Mouse (Mus musculus): ENCODE data around the gene Map4k3. TPM values are rescaled to one million over a fixed set of nuclear protein-coding genes. Genes with fewer than 3 reads are reported as not detected.

Gene Map4k3
- polyA plus RNA-seq, 1 experiment: 2.8 TPM

DNA sequence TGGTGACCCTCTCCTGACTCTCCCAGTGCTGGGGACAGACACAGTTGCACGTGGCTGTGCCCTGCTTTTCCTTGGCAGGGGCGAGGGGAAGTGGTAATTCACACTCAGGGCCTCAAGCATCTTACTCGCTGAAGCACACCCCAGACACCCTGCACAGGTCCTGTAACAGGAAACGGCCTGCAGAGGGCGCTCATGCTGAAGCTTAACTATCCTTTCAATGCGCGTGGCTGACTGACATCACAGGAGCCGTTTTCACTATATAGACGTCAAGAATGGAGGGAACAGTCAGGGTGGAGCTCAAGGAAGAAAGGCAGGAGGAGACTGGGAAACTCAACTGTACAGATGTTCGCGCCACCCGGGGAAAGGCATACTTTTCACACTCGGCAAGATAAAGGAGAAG is 126.9 kb downstream of the Map4k3 start:
- WGBS: 78% methylated on average over 13 of the region's 13 CpGs
- TF ChIP-seq CTCF (IDR thresholded peaks at IDR 0.05; ENCODE audit: control insufficient read depth, insufficient read depth, low read length) (peak; percentile 47; the same call in 1 of the 2 replicates), POLR2A (IDR thresholded peaks at IDR 0.05; ENCODE audit: borderline replicate concordance, control insufficient read depth, low read depth, low read length) (no peak)
- Histone ChIP-seq H3K27ac (ENCODE audit: control insufficient read depth, insufficient read depth, low read depth, low read length, poor library complexity) (no peak overlapping the region), H3K4me1 (ENCODE audit: control insufficient read depth, insufficient read depth, low read length) (no peaks in the 10 kb centered on the region; the same call in 1 of the 2 replicates), H3K4me3 (replicated peaks; ENCODE audit: control insufficient read depth, low read depth, low read length) (no peak overlapping the region)

DNA sequence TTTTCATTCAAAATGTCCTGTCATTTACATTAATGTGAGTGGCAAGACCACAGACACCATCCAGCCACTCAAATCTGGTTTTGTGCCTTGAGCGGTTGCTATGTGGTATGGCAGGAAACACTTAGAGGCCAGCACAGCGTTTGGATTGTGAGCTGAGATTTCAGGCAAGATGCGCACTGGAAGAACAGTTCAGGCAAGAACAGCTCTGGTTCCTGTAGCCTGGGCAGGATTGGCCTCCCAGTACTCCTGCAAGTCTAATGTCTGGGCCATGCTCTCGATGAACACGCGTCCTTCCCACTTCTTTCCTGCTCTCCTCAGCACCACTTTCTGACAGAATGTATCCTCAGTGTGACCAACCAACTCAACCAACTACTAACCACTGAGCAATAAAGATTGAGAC is 145.2 kb downstream of the Map4k3 start:
- no peaks in the 10 kb centered on the region for H3K4me1 ChIP-seq (ENCODE audit: control insufficient read depth, insufficient read depth, low read length)
- no peak overlapping the region for H3K27ac ChIP-seq (ENCODE audit: control insufficient read depth, insufficient read depth, low read depth, low read length, poor library complexity)
- no peak overlapping the region for H3K4me3 ChIP-seq (replicated peaks; ENCODE audit: control insufficient read depth, low read depth, low read length)
- WGBS: 86% methylated on average over 6 of the region's 6 CpGs
- TF ChIP-seq CTCF (IDR thresholded peaks at IDR 0.05; ENCODE audit: control insufficient read depth, insufficient read depth, low read length): no peak
- no peak for TF ChIP-seq POLR2A (IDR thresholded peaks at IDR 0.05; ENCODE audit: borderline replicate concordance, control insufficient read depth, low read depth, low read length)

DNA sequence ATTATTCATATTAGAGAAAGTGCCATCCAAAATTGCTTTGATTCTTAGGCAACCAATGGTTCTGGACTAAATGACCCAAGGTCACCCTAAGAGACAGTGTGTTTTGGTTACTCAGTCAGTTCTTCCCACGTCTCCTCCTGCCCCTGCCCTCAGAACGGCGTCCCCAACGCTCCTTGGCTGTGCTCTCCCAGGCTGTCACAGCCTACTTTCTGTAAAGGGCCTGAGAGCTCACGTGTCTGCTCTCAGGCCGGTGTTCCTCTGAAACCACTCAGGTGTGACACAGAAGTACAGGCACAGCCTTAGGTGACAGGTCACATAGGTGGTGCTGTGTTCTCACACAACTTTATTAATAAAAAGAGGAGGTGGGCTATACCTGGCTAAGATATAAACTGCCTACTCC is 148.4 kb downstream of the Map4k3 start:
- no peak overlapping the region for H3K4me3 ChIP-seq (replicated peaks; ENCODE audit: control insufficient read depth, low read depth, low read length)
- TF ChIP-seq CTCF (IDR thresholded peaks at IDR 0.05; ENCODE audit: control insufficient read depth, insufficient read depth, low read length): no peak
- 87% methylated on average over 6 of the region's 6 CpGs for WGBS
- H3K27ac ChIP-seq (ENCODE audit: control insufficient read depth, insufficient read depth, low read depth, low read length, poor library complexity): no peak overlapping the region
- no peaks in the 10 kb centered on the region for H3K4me1 ChIP-seq (ENCODE audit: control insufficient read depth, insufficient read depth, low read length)

DNA sequence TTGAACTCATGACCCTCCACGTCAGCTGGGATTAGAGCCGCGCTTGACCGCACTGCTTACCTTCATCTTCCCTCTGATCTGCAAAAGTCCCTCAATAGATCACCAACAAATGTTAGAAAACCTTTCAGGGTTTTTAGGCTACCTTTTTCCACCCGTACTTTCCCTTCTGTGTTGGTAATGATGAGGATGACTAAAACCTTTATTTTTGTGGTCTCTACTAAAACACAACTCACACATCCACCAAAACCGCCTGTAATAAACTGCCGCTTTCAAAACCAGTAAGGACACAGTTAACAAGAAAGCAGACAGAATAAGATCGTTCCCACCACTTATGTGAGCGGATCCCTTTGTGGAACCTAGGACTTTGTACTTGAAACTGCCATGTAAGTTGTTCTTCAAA is 149.2 kb downstream of the Map4k3 start:
- TF ChIP-seq POLR2A (IDR thresholded peaks at IDR 0.05; ENCODE audit: borderline replicate concordance, control insufficient read depth, low read depth, low read length) (no peak), CTCF (IDR thresholded peaks at IDR 0.05; ENCODE audit: control insufficient read depth, insufficient read depth, low read length) (no peak)
- H3K4me1 ChIP-seq (ENCODE audit: control insufficient read depth, insufficient read depth, low read length): no peaks in the 10 kb centered on the region
- no peak overlapping the region for H3K4me3 ChIP-seq (replicated peaks; ENCODE audit: control insufficient read depth, low read depth, low read length)
- H3K27ac ChIP-seq (ENCODE audit: control insufficient read depth, insufficient read depth, low read depth, low read length, poor library complexity): no peak overlapping the region
- WGBS: 91% methylated on average over 9 of the region's 9 CpGs

DNA sequence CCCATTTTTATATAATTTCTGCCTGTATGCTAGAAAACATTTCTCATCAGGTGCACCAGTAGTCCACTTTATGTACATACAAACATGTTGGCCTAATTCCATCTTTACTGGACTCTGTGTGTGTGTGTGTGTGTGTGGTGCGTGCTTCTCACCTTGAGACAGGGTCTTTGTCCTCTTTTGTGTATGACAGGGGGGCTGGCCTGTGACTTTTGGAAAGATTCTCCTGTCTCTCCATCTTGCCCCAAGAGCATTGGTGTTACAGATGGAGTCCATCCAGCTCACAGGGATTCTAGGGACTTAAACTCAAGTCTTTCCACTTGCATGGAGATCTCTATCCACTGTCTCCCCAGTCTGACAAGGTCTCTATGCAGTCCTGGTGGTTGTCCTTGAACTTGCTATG is 150.2 kb downstream of the Map4k3 start:
- WGBS: 90% methylated on average over 1 of the region's 1 CpGs
- Histone ChIP-seq H3K4me3 (replicated peaks; ENCODE audit: control insufficient read depth, low read depth, low read length) (no peak overlapping the region), H3K4me1 (ENCODE audit: control insufficient read depth, insufficient read depth, low read length) (no peaks in the 10 kb centered on the region), H3K27ac (ENCODE audit: control insufficient read depth, insufficient read depth, low read depth, low read length, poor library complexity) (no peak overlapping the region)
- TF ChIP-seq POLR2A (IDR thresholded peaks at IDR 0.05; ENCODE audit: borderline replicate concordance, control insufficient read depth, low read depth, low read length) (no peak), CTCF (IDR thresholded peaks at IDR 0.05; ENCODE audit: control insufficient read depth, insufficient read depth, low read length) (no peak)

DNA sequence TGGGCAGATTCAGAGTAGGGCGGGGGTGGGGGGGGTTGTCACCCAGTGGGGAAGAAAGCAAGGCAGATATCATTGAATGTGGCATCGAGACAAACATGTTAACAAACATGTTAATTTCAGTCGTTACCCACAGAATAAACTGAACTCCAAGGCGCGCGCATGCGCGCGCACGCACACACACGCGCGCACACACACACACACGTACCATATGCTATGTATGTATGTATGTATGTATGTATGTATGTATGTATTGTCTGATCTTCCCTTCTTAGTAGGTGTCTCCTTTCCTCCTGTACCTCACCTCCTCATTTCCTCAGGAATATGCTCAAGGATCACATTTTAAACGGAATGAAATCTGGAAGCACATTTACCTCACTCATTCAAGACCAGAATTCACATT is 150.6 kb downstream of the Map4k3 start, which contains the start of gene Cdkl4:
Gene Cdkl4 (minus strand): TSS at position 175 of the 400 bp plus-strand sequence.
- H3K4me3 ChIP-seq (replicated peaks; ENCODE audit: control insufficient read depth, low read depth, low read length): no peak within 1 kb of the TSS
- no peak within 1 kb of the TSS for H3K27ac ChIP-seq (ENCODE audit: control insufficient read depth, insufficient read depth, low read depth, low read length, poor library complexity)
- H3K4me1 ChIP-seq (ENCODE audit: control insufficient read depth, insufficient read depth, low read length): no peaks in the 10 kb centered on the region
- no peak for TF ChIP-seq CTCF (IDR thresholded peaks at IDR 0.05; ENCODE audit: control insufficient read depth, insufficient read depth, low read length)
- no peak for TF ChIP-seq POLR2A (IDR thresholded peaks at IDR 0.05; ENCODE audit: borderline replicate concordance, control insufficient read depth, low read depth, low read length)
- 77% methylated on average over 15 of the region's 15 CpGs for WGBS

DNA sequence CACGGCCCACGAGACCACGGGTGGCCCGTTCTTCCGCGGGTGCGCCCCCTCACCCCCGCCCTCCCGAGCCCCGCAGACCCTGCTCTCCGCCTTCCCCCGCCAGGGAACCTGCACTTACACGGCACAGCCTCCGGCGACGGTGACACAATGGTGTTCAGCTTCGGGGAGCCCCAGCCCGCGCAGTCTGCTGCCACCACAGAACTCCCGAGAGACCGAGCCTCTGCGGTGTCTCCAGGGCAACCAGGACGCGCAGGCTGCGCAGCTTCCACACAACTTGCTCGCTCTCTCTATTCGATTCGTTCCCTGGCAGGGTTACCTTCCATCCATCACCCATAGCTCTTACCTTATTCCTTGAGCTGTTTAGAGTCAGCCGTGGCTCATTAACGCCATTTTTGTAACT is 151.1 kb downstream of the Map4k3 start:
- no peak overlapping the region for H3K4me3 ChIP-seq (replicated peaks; ENCODE audit: control insufficient read depth, low read depth, low read length)
- no peak overlapping the region for H3K27ac ChIP-seq (ENCODE audit: control insufficient read depth, insufficient read depth, low read depth, low read length, poor library complexity)
- no peaks in the 10 kb centered on the region for H3K4me1 ChIP-seq (ENCODE audit: control insufficient read depth, insufficient read depth, low read length)
- 1% methylated on average over 30 of the region's 30 CpGs for WGBS
- TF ChIP-seq POLR2A (IDR thresholded peaks at IDR 0.05; ENCODE audit: borderline replicate concordance, control insufficient read depth, low read depth, low read length): no peak
- no peak for TF ChIP-seq CTCF (IDR thresholded peaks at IDR 0.05; ENCODE audit: control insufficient read depth, insufficient read depth, low read length)

DNA sequence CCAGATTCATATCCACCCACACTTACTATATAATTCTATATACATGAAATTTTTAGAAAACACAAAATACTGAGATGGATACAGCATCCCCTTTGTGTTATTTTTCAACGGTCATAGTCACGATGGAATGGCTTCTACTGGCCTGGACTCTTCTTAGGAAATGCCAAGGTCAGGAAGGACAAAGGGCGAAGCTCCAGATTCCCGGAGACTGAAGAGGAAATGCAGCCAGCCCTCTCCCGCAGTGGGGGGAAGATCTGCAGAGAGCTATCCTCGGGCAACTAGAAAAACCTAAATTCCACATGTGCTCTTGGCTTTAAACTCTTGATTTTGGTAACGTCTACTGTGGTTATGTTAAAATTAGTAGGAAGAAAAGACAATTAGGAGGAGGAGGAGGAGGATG is 153.3 kb downstream of the Map4k3 start:
- Histone ChIP-seq H3K4me3 (replicated peaks; ENCODE audit: control insufficient read depth, low read depth, low read length) (no peak overlapping the region), H3K4me1 (ENCODE audit: control insufficient read depth, insufficient read depth, low read length) (no peaks in the 10 kb centered on the region), H3K27ac (ENCODE audit: control insufficient read depth, insufficient read depth, low read depth, low read length, poor library complexity) (no peak overlapping the region)
- no peak for TF ChIP-seq POLR2A (IDR thresholded peaks at IDR 0.05; ENCODE audit: borderline replicate concordance, control insufficient read depth, low read depth, low read length)
- TF ChIP-seq CTCF (IDR thresholded peaks at IDR 0.05; ENCODE audit: control insufficient read depth, insufficient read depth, low read length): no peak
- WGBS: 68% methylated on average over 7 of the region's 7 CpGs

DNA sequence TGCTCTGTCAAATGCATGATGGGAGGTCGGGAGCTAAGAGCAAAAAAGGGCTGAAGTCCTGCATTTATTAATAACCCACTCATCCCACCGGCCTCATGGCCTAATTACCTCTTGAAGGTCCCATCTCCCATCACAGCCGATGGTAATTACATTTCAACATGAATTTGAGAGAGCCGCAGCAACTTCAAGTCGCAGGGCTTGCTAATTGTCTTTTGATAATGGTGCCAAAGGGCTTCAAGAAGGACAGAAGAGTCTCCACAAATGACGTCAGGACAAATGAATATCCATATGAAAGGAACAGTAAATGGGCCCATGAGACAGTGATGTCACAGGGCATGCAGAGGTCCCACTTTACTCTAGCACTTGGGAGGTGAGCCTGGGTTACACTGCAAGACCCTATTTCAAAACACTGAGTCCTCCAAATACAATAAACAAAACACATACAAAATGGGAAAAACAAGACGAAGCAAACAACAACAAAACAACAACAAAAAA is 153.8 kb downstream of the Map4k3 start:
- 86% methylated on average over 7 of the region's 7 CpGs for WGBS
- TF ChIP-seq POLR2A (IDR thresholded peaks at IDR 0.05; ENCODE audit: borderline replicate concordance, control insufficient read depth, low read depth, low read length): no peak
- no peak for TF ChIP-seq CTCF (IDR thresholded peaks at IDR 0.05; ENCODE audit: control insufficient read depth, insufficient read depth, low read length)
- Histone ChIP-seq H3K4me1 (ENCODE audit: control insufficient read depth, insufficient read depth, low read length) (no peaks in the 10 kb centered on the region), H3K4me3 (replicated peaks; ENCODE audit: control insufficient read depth, low read depth, low read length) (no peak overlapping the region), H3K27ac (ENCODE audit: control insufficient read depth, insufficient read depth, low read depth, low read length, poor library complexity) (no peak overlapping the region)

All from bone marrow, adult 2 months (tissue).